Mouse (Mus musculus): ENCODE data around the gene Col5a1. TPM values are rescaled to one million over a fixed set of nuclear protein-coding genes. Genes with fewer than 3 reads are reported as not detected.

Gene Col5a1
- 0.37 TPM for total RNA-seq (2023)

GRCm38 (mm10) chr2:27886148-27886551, at the start of gene Col5a1:
Gene Col5a1, plus strand, starts transcription at chr2:27886425.

GRCm38 (mm10) chr2:28084768-28085167, 198.5 kb downstream of the Col5a1 start, which contains the start of gene Fcnb:
Gene Fcnb, minus strand, starts transcription at chr2:28084885.

Other genes with a start within 250 kb of the Col5a1 start
- gene Rxra, start 210.0 kb upstream of the Col5a1 start, total RNA-seq (2023), result 10.6 TPM
- gene Fcnb, start 198.5 kb downstream of the Col5a1 start, total RNA-seq (2023), result not detected

All from CD8-positive naive resting alpha-beta T cell, adult 57 days (primary cell).